ENCODE assay signal across 8 mouse cellular contexts in the genomic region with DNA sequence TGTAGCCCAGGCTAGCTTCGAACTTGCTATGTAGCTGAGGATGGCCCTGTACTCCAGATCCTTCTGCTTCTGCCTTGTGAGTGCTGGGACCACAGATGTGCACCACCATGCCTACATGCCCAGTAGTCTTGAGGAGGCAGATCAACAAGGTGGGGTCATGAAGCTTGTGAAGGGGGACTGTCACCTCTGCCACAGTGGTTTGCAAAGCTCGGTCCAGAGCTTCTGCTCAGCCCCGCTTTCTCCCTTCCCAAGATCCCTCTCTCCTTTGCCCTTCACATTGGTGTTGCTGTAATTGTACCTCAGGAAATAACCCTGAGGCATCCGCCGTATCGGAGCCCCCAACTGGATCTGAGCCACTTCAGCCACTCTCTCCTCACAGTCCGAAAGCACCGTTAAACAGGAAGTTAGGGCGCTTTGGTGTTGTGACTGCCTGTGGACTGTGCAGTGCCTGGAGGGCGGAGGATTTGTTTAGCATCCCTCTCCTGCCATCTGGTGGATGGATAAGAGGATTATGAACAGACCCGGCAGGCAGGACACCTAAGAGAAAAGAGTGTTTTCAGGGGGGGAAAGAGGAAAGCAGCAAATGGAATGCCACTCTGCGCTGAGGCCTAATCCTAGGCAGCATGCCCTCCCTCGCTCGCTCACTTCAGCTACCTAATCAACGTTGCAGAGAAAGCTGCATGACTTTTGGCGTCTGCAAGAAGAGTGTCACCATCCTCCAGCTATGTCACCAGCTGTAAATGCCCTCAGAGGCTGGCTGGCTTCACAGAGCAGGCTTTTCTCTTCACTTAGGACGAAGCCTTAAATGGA. TPM values are rescaled to one million over a fixed set of nuclear protein-coding genes. Genes with fewer than 3 reads are reported as not detected.
DNase-seq lines count a peak whose midpoint lies in the region; ATAC-seq and TF ChIP-seq lines count a peak whose summit lies in the region.

No protein-coding gene starts in this region.

- peak; percentile 79 for TF ChIP-seq CTCF in bone marrow, adult 2 months (IDR thresholded peaks at IDR 0.05; ENCODE audit: control insufficient read depth, insufficient read depth, low read length)

- H3K9me3 ChIP-seq in embryonic facial prominence, embryonic 15.5 days (replicated peaks): no peaks in the 10 kb centered on the region
- H3K9me3 ChIP-seq in heart, embryonic 10.5 days: no peaks in the 10 kb centered on the region
- no peaks in the 10 kb centered on the region for H3K9me3 ChIP-seq in kidney, embryonic 14.5 days (ENCODE audit: control insufficient read depth, low read length)
- no peaks in the 10 kb centered on the region for H3K9me3 ChIP-seq in limb, embryonic 15.5 days
- H3K9me3 ChIP-seq in stomach, embryonic 14.5 days (ENCODE audit: control insufficient read depth, low read depth, low read length): no peaks in the 10 kb centered on the region

- DNase-seq in B cell, adult 2 months: peak; percentile 47 to 59
- DNase-seq in heart, embryonic 10.5 days (ENCODE audit: low spot score): peak; percentile 85
- peak; percentile 43 for DNase-seq in monocyte, adult 2 months (ENCODE audit: low read depth in 1 of 2, low spot score in 2 of 2)

- no peak for TF ChIP-seq POLR2A in bone marrow, adult 2 months (IDR thresholded peaks at IDR 0.05; ENCODE audit: borderline replicate concordance, control insufficient read depth, low read depth, low read length)

- no peaks in the 10 kb centered on the region for H3K27me3 ChIP-seq in embryonic facial prominence, embryonic 15.5 days
- no peaks in the 10 kb centered on the region for H3K27me3 ChIP-seq in heart, embryonic 10.5 days (ENCODE audit: insufficient read depth, poor library complexity, severe bottlenecking)
- H3K27me3 ChIP-seq in kidney, embryonic 14.5 days (ENCODE audit: control insufficient read depth, insufficient read depth, low read length): no peaks in the 10 kb centered on the region
- no peaks in the 10 kb centered on the region for H3K27me3 ChIP-seq in limb, embryonic 15.5 days
- H3K27me3 ChIP-seq in stomach, embryonic 14.5 days (ENCODE audit: control insufficient read depth, insufficient read depth, low read length): no peaks in the 10 kb centered on the region

- WGBS in bone marrow, adult 2 months: 15% methylated on average over 17 of the region's 17 CpGs
- WGBS in embryonic facial prominence, embryonic 15.5 days: 16% methylated on average over 17 of the region's 17 CpGs
- 18% methylated on average over 17 of the region's 17 CpGs for WGBS in heart, embryonic 10.5 days
- 18% methylated on average over 17 of the region's 17 CpGs for WGBS in kidney, embryonic 14.5 days
- WGBS in limb, embryonic 15.5 days: 17% methylated on average over 17 of the region's 17 CpGs
- WGBS in stomach, embryonic 14.5 days: 21% methylated on average over 17 of the region's 17 CpGs

- peak; percentile 89 for ATAC-seq in embryonic facial prominence, embryonic 15.5 days (ENCODE audit: insufficient number of reproducible peaks, low FRiP score, low TSS enrichment, low read depth)
- peak; percentile 94 for ATAC-seq in kidney, embryonic 14.5 days (ENCODE audit: low FRiP score, low TSS enrichment)
- peak; percentile 91 for ATAC-seq in limb, embryonic 15.5 days (ENCODE audit: insufficient number of reproducible peaks, low FRiP score, low TSS enrichment, low read depth)
- peak; percentile 75 for ATAC-seq in stomach, embryonic 14.5 days (ENCODE audit: insufficient number of reproducible peaks, insufficient read depth, low FRiP score, low read depth)

- peaks cover 1% of the 10 kb centered on the region; the same call in 1 of the 2 replicates for H3K4me1 ChIP-seq in bone marrow, adult 2 months (ENCODE audit: control insufficient read depth, insufficient read depth, low read length)
- H3K4me1 ChIP-seq in embryonic facial prominence, embryonic 15.5 days: peaks cover 15% of the 10 kb centered on the region
- 0 out of 2 replicates have a peak, but pooled peaks cover 8% of the 10 kb centered on the region for H3K4me1 ChIP-seq in heart, embryonic 10.5 days
- H3K4me1 ChIP-seq in kidney, embryonic 14.5 days (ENCODE audit: control insufficient read depth, insufficient read depth, low read length): no peaks in the 10 kb centered on the region
- H3K4me1 ChIP-seq in limb, embryonic 15.5 days: peaks cover 7% of the 10 kb centered on the region; the same call in 1 of the 2 replicates
- no peaks in the 10 kb centered on the region for H3K4me1 ChIP-seq in stomach, embryonic 14.5 days (ENCODE audit: control insufficient read depth, insufficient read depth, low read length)

- no peak overlapping the region for H3K9ac ChIP-seq in embryonic facial prominence, embryonic 15.5 days
- H3K9ac ChIP-seq in kidney, embryonic 14.5 days (ENCODE audit: low read depth, low read length): peak overlapping the region; percentile 57
- H3K9ac ChIP-seq in limb, embryonic 15.5 days: no peak overlapping the region
- no peak overlapping the region for H3K9ac ChIP-seq in stomach, embryonic 14.5 days (replicated peaks; ENCODE audit: low read depth, low read length)

- H3K27ac ChIP-seq in bone marrow, adult 2 months (ENCODE audit: control insufficient read depth, insufficient read depth, low read depth, low read length, poor library complexity): no peak overlapping the region
- no peak overlapping the region for H3K27ac ChIP-seq in embryonic facial prominence, embryonic 15.5 days (replicated peaks)
- H3K27ac ChIP-seq in heart, embryonic 10.5 days: peak overlapping the region; percentile 73; the same call in 1 of the 2 replicates
- H3K27ac ChIP-seq in kidney, embryonic 14.5 days (ENCODE audit: low read depth, low read length): no peak overlapping the region
- H3K27ac ChIP-seq in limb, embryonic 15.5 days: no peak overlapping the region
- H3K27ac ChIP-seq in stomach, embryonic 14.5 days (ENCODE audit: low read length): no peak overlapping the region

- H3K4me2 ChIP-seq in embryonic facial prominence, embryonic 15.5 days (replicated peaks): peak overlapping the region; percentile 52
- peak overlapping the region; percentile 42 for H3K4me2 ChIP-seq in kidney, embryonic 14.5 days (replicated peaks; ENCODE audit: low read depth, low read length)
- H3K4me2 ChIP-seq in limb, embryonic 15.5 days: peak overlapping the region; percentile 48
- peak overlapping the region; percentile 25 for H3K4me2 ChIP-seq in stomach, embryonic 14.5 days (replicated peaks; ENCODE audit: low read depth, low read length)

- peak overlapping the region; percentile 9 for H3K4me3 ChIP-seq in bone marrow, adult 2 months (replicated peaks; ENCODE audit: control insufficient read depth, low read depth, low read length)
- H3K4me3 ChIP-seq in embryonic facial prominence, embryonic 15.5 days (replicated peaks): peak overlapping the region; percentile 31
- H3K4me3 ChIP-seq in heart, embryonic 10.5 days: peak overlapping the region; percentile 45
- peak overlapping the region; percentile 19; the same call in 1 of the 2 replicates for H3K4me3 ChIP-seq in kidney, embryonic 14.5 days (ENCODE audit: low read length)
- H3K4me3 ChIP-seq in limb, embryonic 15.5 days: peak overlapping the region; percentile 30
- H3K4me3 ChIP-seq in stomach, embryonic 14.5 days (ENCODE audit: low read depth, low read length): no peak overlapping the region

- no peaks in the 10 kb centered on the region for H3K36me3 ChIP-seq in embryonic facial prominence, embryonic 15.5 days
- no peaks in the 10 kb centered on the region for H3K36me3 ChIP-seq in heart, embryonic 10.5 days
- H3K36me3 ChIP-seq in kidney, embryonic 14.5 days (ENCODE audit: control insufficient read depth, insufficient read depth, low read length): no peaks in the 10 kb centered on the region
- no peaks in the 10 kb centered on the region for H3K36me3 ChIP-seq in limb, embryonic 15.5 days
- no peaks in the 10 kb centered on the region for H3K36me3 ChIP-seq in stomach, embryonic 14.5 days (ENCODE audit: control insufficient read depth, insufficient read depth, low read length)

RNA-seq across cellular contexts. Expression of a gene that starts 27.2 kb away (rescaled TPM):
- 5.2 and 6.8 TPM in 2 replicates for polyA plus RNA-seq in bone marrow, adult 2 months (2011; ENCODE audit: insufficient read depth, insufficient read length, low replicate concordance, missing spikeins)
- 51.4 and 52.4 TPM in 2 replicates for polyA plus RNA-seq in embryonic facial prominence, embryonic 15.5 days (2015; fragmentation: Nextera tagmentation; extraction: Ambion mirVana)
- polyA plus RNA-seq in heart, embryonic 10.5 days (2016; fragmentation: Nextera tagmentation; extraction: Ambion mirVana): 40.5 and 49.6 TPM in 2 replicates
- polyA plus RNA-seq in kidney, embryonic 14.5 days (2014; fragmentation: Nextera tagmentation; extraction: Ambion mirVana): 63.4 and 63.8 TPM in 2 replicates
- polyA plus RNA-seq in limb, embryonic 15.5 days (2015; fragmentation: Nextera tagmentation; extraction: Ambion mirVana): 57.0 and 61.9 TPM in 2 replicates
- polyA plus RNA-seq in stomach, embryonic 14.5 days (2014; fragmentation: Nextera tagmentation; extraction: Ambion mirVana): 49.6 and 50.5 TPM in 2 replicates

RNA-seq across cellular contexts. Expression of a gene that starts 27.4 kb away (rescaled TPM):
- 0.49 and 2.5 TPM in 2 replicates for polyA plus RNA-seq in bone marrow, adult 2 months (2011; ENCODE audit: insufficient read depth, insufficient read length, low replicate concordance, missing spikeins)
- polyA plus RNA-seq in embryonic facial prominence, embryonic 15.5 days (2015; fragmentation: Nextera tagmentation; extraction: Ambion mirVana): 16.2 and 16.3 TPM in 2 replicates
- polyA plus RNA-seq in heart, embryonic 10.5 days (2016; fragmentation: Nextera tagmentation; extraction: Ambion mirVana): 14.9 and 17.2 TPM in 2 replicates
- polyA plus RNA-seq in kidney, embryonic 14.5 days (2014; fragmentation: Nextera tagmentation; extraction: Ambion mirVana): 16.4 and 18.7 TPM in 2 replicates
- 13.1 and 14.5 TPM in 2 replicates for polyA plus RNA-seq in limb, embryonic 15.5 days (2015; fragmentation: Nextera tagmentation; extraction: Ambion mirVana)
- polyA plus RNA-seq in stomach, embryonic 14.5 days (2014; fragmentation: Nextera tagmentation; extraction: Ambion mirVana): 9.0 and 10.1 TPM in 2 replicates

RNA-seq across cellular contexts. Expression of a gene that starts 56.0 kb away (rescaled TPM):
- 0.66 and 2.3 TPM in 2 replicates for polyA plus RNA-seq in bone marrow, adult 2 months (2011; ENCODE audit: insufficient read depth, insufficient read length, low replicate concordance, missing spikeins)
- 9.1 and 10.5 TPM in 2 replicates for polyA plus RNA-seq in embryonic facial prominence, embryonic 15.5 days (2015; fragmentation: Nextera tagmentation; extraction: Ambion mirVana)
- polyA plus RNA-seq in heart, embryonic 10.5 days (2016; fragmentation: Nextera tagmentation; extraction: Ambion mirVana): 6.7 and 8.0 TPM in 2 replicates
- polyA plus RNA-seq in kidney, embryonic 14.5 days (2014; fragmentation: Nextera tagmentation; extraction: Ambion mirVana): 5.9 and 10.1 TPM in 2 replicates
- 8.4 and 8.8 TPM in 2 replicates for polyA plus RNA-seq in limb, embryonic 15.5 days (2015; fragmentation: Nextera tagmentation; extraction: Ambion mirVana)
- polyA plus RNA-seq in stomach, embryonic 14.5 days (2014; fragmentation: Nextera tagmentation; extraction: Ambion mirVana): 10.1 and 10.9 TPM in 2 replicates
